Mouse (Mus musculus): ENCODE measurements around the gene Lyrm9. TPM values are rescaled to one million over a fixed set of nuclear protein-coding genes. Genes with fewer than 3 reads are reported as not detected.
A peak's percentile ranks its signal among the peaks of the same experiment; 100 is the strongest.

The Lyrm9 gene
- polyA plus RNA-seq, 1 experiment: 165 TPM

DNA sequence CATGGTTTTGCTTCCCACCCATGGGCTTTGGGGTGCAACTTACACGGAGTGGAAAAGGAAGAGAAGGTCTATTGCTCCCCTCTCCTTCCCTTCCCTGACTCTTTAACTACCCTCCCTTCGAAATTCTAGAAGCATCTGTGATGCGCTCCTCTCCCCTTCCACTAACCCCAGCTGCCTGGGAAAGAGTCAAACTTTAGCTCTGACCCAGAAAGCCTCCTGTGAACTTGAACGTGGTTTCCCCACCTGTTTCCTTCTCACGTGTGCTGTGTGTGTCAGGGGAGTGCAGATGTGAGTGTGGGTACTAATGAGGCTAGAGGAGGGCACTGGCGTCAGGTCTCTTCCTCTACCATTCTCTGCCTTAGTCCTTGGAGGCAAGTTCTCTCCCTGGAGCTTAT lies 25.5 kb downstream of the Lyrm9 start:
- Histone ChIP-seq H3K27ac (ENCODE audit: control insufficient read depth, insufficient read depth, low read depth, low read length) (no peak overlapping the region), H3K36me3 (ENCODE audit: control insufficient read depth, insufficient read depth, low read length) (no peaks in the 10 kb centered on the region), H3K4me1 (ENCODE audit: control insufficient read depth, insufficient read depth, low read length) (peaks cover 3% of the 10 kb centered on the region), H3K4me3 (ENCODE audit: control insufficient read depth, low read depth, low read length) (no peak overlapping the region; the same call in 1 of the 2 replicates), H3K27me3 (ENCODE audit: control insufficient read depth, insufficient read depth, low read length) (no peaks in the 10 kb centered on the region)
- no peak for TF ChIP-seq POLR2A (IDR thresholded peaks at IDR 0.05; ENCODE audit: control insufficient read depth, low read depth, low read length)
- TF ChIP-seq CTCF (IDR thresholded peaks at IDR 0.05; ENCODE audit: control insufficient read depth, insufficient read depth, insufficient replicate concordance, low read depth, low read length): no peak

DNA sequence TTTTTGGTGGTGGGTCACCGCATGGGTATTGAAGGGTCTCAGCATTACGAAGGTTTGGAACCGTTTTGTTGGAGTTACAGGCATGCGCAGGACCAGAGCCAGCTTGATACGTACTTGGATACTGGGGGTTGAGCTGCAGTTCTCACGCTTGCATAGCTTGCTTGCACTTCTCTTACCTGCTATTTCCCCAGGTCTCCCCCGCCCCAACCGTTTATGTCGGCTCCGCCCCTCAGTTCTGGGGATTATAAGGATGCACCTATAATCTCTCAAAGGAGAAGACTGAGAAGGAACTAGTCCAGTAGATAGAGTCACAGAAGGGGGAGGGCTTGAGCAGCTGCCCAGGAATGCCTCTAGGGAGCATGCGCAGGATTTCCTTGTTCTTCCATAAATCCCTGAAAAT lies 26.1 kb downstream of the Lyrm9 start:
- Histone ChIP-seq H3K4me3 (ENCODE audit: control insufficient read depth, low read depth, low read length) (peak overlapping the region; percentile 1; the same call in 1 of the 2 replicates), H3K36me3 (ENCODE audit: control insufficient read depth, insufficient read depth, low read length) (no peaks in the 10 kb centered on the region), H3K4me1 (ENCODE audit: control insufficient read depth, insufficient read depth, low read length) (peaks cover 3% of the 10 kb centered on the region), H3K27ac (ENCODE audit: control insufficient read depth, insufficient read depth, low read depth, low read length) (no peak overlapping the region), H3K27me3 (ENCODE audit: control insufficient read depth, insufficient read depth, low read length) (no peaks in the 10 kb centered on the region)
- TF ChIP-seq POLR2A (IDR thresholded peaks at IDR 0.05; ENCODE audit: control insufficient read depth, low read depth, low read length) (no peak), CTCF (IDR thresholded peaks at IDR 0.05; ENCODE audit: control insufficient read depth, insufficient read depth, insufficient replicate concordance, low read depth, low read length) (no peak)

DNA sequence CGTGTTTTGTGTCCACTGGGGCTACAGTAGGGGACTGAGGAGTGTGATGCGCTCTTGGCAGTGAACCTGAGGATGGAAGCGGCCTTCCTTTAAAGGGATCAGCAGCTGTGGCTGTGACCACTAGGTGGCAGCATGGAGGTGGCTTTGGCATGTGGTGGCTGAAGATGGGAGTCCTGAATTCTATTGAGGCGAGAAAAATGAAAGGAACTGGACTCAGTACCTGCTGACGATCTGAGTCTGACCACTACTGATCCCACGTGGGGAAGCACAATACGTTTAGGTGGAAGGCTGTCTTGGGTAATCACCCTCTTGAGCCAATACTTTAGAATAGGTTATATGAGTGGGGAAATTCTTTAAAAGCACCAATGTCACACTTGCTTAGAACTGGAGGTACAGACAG lies 29.9 kb downstream of the Lyrm9 start:
- TF ChIP-seq POLR2A (IDR thresholded peaks at IDR 0.05; ENCODE audit: control insufficient read depth, low read depth, low read length): no peak
- TF ChIP-seq CTCF (IDR thresholded peaks at IDR 0.05; ENCODE audit: control insufficient read depth, insufficient read depth, insufficient replicate concordance, low read depth, low read length): peak; percentile 94; the same call in 1 of the 2 replicates
- Histone ChIP-seq H3K4me3 (ENCODE audit: control insufficient read depth, low read depth, low read length) (no peak overlapping the region), H3K4me1 (ENCODE audit: control insufficient read depth, insufficient read depth, low read length) (peaks cover 3% of the 10 kb centered on the region), H3K27ac (ENCODE audit: control insufficient read depth, insufficient read depth, low read depth, low read length) (no peak overlapping the region), H3K27me3 (ENCODE audit: control insufficient read depth, insufficient read depth, low read length) (no peaks in the 10 kb centered on the region), H3K36me3 (ENCODE audit: control insufficient read depth, insufficient read depth, low read length) (no peaks in the 10 kb centered on the region)

DNA sequence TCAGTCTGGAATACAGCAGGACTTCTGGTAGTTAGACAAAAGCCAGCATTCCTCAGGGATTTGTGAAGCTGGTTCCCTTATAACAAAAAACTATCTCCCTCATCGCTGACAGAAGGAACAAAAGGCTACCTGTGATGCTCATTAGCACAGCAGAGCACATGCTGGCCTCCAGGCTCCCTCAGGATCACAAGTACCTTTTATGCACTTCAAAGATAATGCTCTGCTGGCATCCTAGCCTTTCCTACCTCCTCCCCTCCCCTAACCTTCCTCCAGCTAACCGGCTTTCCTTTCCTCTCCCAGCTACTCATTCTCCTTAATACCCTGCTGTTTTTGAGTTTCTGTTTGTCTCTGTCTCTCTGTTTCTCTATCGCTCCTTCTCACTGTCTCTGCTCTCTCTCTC lies 31.2 kb downstream of the Lyrm9 start:
- Histone ChIP-seq H3K27me3 (ENCODE audit: control insufficient read depth, insufficient read depth, low read length) (no peaks in the 10 kb centered on the region), H3K27ac (ENCODE audit: control insufficient read depth, insufficient read depth, low read depth, low read length) (no peak overlapping the region), H3K36me3 (ENCODE audit: control insufficient read depth, insufficient read depth, low read length) (no peaks in the 10 kb centered on the region), H3K4me3 (ENCODE audit: control insufficient read depth, low read depth, low read length) (no peak overlapping the region), H3K4me1 (ENCODE audit: control insufficient read depth, insufficient read depth, low read length) (peaks cover under 1% of the 10 kb centered on the region)
- TF ChIP-seq CTCF (IDR thresholded peaks at IDR 0.05; ENCODE audit: control insufficient read depth, insufficient read depth, insufficient replicate concordance, low read depth, low read length) (no peak), POLR2A (IDR thresholded peaks at IDR 0.05; ENCODE audit: control insufficient read depth, low read depth, low read length) (no peak)

DNA sequence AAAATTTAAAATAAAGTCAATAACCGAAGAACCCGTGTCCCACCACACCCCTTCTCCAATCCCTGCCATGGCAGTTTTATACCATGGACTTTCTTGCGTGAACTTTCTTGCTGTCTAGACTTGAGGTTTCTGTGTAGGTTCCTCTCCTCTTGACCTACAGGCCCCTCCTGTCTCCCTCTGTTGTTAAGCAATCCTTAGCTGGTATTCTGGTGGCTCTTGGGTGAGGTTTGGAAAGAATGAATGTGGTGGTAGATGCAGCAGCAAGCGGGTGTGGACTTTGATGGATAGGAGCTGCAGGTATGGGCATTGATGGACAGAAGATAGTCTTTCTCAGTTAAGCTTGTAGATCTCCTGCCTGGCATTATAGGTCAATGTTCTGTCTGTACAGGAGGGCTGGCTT lies 37.5 kb downstream of the Lyrm9 start:
- Histone ChIP-seq H3K4me3 (ENCODE audit: control insufficient read depth, low read depth, low read length) (no peak overlapping the region), H3K4me1 (ENCODE audit: control insufficient read depth, insufficient read depth, low read length) (no peaks in the 10 kb centered on the region), H3K27ac (ENCODE audit: control insufficient read depth, insufficient read depth, low read depth, low read length) (no peak overlapping the region), H3K27me3 (ENCODE audit: control insufficient read depth, insufficient read depth, low read length) (no peaks in the 10 kb centered on the region), H3K36me3 (ENCODE audit: control insufficient read depth, insufficient read depth, low read length) (no peaks in the 10 kb centered on the region)
- no peak for TF ChIP-seq CTCF (IDR thresholded peaks at IDR 0.05; ENCODE audit: control insufficient read depth, insufficient read depth, insufficient replicate concordance, low read depth, low read length)
- no peak for TF ChIP-seq POLR2A (IDR thresholded peaks at IDR 0.05; ENCODE audit: control insufficient read depth, low read depth, low read length)

DNA sequence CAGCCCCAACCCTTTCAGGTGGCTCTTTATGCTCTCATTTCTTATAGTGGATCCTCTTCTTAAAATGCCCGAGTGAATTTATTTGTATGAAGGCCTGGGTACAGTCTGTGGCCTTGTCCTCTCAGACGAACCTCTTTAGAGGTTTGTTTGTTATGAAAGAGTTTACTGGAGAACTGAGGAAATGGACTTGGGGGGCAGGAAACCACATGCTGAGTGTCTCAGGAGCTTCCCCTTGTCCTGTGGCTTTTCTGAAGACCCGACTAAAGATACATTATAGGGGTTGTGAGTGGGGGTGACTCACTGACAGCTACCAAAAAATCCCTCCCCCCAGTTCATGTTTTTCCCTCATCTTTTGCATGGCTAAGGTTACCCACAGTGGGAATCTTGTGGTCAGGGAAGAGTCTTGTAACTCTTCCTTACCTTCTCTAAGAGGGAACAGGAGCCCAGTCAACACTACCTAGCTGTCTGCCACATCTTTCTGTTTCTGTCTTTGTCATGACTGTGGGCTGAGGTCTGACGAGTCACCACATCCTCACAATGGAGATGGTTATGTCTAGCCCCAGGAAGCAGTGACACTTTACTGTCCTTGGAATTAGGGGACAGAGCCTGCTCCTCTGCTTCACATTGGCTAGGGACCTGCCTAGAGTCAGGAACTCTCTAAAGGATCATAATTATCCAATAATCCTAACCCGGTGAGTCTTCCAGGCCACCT lies 38.3 kb downstream of the Lyrm9 start:
- H3K27me3 ChIP-seq (ENCODE audit: control insufficient read depth, insufficient read depth, low read length): no peaks in the 10 kb centered on the region
- H3K27ac ChIP-seq (ENCODE audit: control insufficient read depth, insufficient read depth, low read depth, low read length): no peak overlapping the region
- no peaks in the 10 kb centered on the region for H3K4me1 ChIP-seq (ENCODE audit: control insufficient read depth, insufficient read depth, low read length)
- H3K4me3 ChIP-seq (ENCODE audit: control insufficient read depth, low read depth, low read length): no peak overlapping the region
- H3K36me3 ChIP-seq (ENCODE audit: control insufficient read depth, insufficient read depth, low read length): no peaks in the 10 kb centered on the region
- no peak for TF ChIP-seq CTCF (IDR thresholded peaks at IDR 0.05; ENCODE audit: control insufficient read depth, insufficient read depth, insufficient replicate concordance, low read depth, low read length)
- no peak for TF ChIP-seq POLR2A (IDR thresholded peaks at IDR 0.05; ENCODE audit: control insufficient read depth, low read depth, low read length)

DNA sequence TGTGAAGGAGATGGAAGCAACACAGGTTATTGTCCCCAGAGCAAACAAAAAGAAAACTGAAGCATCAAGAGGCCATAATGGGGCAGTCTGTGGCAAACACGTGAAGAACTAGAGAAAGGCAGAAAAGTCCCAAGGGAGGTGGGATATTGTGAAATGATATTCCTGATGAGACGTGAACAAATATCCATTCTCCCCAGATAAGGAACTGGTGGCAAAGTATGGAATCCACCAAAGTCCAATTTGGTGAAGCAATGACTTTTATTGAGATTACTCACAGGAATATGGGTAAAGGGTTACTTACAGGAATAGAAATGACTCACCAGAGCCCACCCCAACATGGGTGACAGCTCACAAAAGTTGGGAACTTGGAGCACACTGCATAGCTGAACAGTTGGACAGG lies 38.9 kb downstream of the Lyrm9 start:
- H3K27me3 ChIP-seq (ENCODE audit: control insufficient read depth, insufficient read depth, low read length): no peaks in the 10 kb centered on the region
- no peaks in the 10 kb centered on the region for H3K36me3 ChIP-seq (ENCODE audit: control insufficient read depth, insufficient read depth, low read length)
- no peak overlapping the region for H3K4me3 ChIP-seq (ENCODE audit: control insufficient read depth, low read depth, low read length)
- no peaks in the 10 kb centered on the region for H3K4me1 ChIP-seq (ENCODE audit: control insufficient read depth, insufficient read depth, low read length)
- TF ChIP-seq POLR2A (IDR thresholded peaks at IDR 0.05; ENCODE audit: control insufficient read depth, low read depth, low read length) (no peak), CTCF (IDR thresholded peaks at IDR 0.05; ENCODE audit: control insufficient read depth, insufficient read depth, insufficient replicate concordance, low read depth, low read length) (no peak)
- H3K27ac ChIP-seq (ENCODE audit: control insufficient read depth, insufficient read depth, low read depth, low read length): no peak overlapping the region

All from testis, adult 2 months (tissue).